Mouse (Mus musculus): Measurements from ENCODE around the gene Zfp93. TPM values are rescaled to one million over a fixed set of nuclear protein-coding genes. Genes with fewer than 3 reads are reported as not detected.
"Not testable (repeated sequence)": the region's sequence is repeated elsewhere in the genome, so short reads cannot be mapped to it uniquely, and the experiment has no call there.

The Zfp93 gene
- polyA plus RNA-seq, 1 experiment from 2014 or later, result 4.6 TPM

DNA sequence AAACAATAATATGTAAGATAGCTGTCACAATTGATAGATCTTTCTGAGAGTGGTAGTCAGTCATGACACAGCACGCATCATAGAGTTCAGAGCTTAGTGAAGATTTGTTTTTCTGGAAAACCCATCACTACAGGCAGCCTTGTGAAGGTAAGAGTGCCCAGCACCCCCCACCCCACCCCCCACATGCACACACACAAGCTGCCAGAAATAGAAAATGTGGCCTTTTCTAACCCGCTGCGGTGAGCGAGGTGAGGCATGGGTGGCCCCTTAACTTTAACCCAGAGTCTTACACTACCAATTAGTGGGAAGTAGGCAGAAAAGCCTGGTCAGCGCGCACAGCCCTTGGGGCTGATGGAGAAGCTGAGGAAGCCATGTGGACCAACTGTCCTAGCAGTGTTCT is 971 bp downstream of the Zfp93 start:
- Histone ChIP-seq H3K4me2 (no peak overlapping the region), H3K9me3 (no peaks in the 10 kb centered on the region), H3K9ac (no peak overlapping the region), H3K4me3 (no peak overlapping the region), H3K4me1 (peaks cover 8% of the 10 kb centered on the region), H3K36me3 (peaks cover 35% of the 10 kb centered on the region), H3K27ac (replicated peaks) (no peak overlapping the region), H3K27me3 (replicated peaks) (no peaks in the 10 kb centered on the region)
- ATAC-seq (ENCODE audit: extremely low read depth, insufficient number of reproducible peaks, low FRiP score, low TSS enrichment), result no peak
- WGBS, result 88% methylated on average over 6 of the region's 6 CpGs

DNA sequence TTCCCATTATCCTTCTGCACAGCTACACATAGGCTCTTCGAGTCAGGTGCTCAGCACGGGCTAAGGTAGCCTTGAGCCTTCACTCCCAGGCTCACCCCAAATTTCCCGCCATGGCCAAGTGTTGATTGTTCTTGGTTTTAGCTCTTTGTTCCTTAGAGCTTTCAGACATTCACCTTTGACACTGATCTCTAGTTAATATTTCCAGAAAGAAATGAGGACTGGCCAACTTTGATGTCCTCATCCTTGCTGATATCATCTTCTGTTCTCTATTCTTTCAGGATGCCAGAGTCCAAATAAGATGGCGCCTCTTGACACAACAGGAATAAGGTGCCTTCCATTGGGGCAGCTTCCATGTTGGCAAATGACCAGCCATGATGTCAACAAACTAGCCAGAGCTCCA is 4.2 kb downstream of the Zfp93 start:
- 85% methylated on average over 4 of the region's 4 CpGs for WGBS
- no peak overlapping the region for H3K4me3 ChIP-seq
- peaks cover 8% of the 10 kb centered on the region for H3K4me1 ChIP-seq
- H3K9ac ChIP-seq, result no peak overlapping the region
- H3K4me2 ChIP-seq, result no peak overlapping the region
- peaks cover 44% of the 10 kb centered on the region for H3K36me3 ChIP-seq
- no peaks in the 10 kb centered on the region for H3K27me3 ChIP-seq (replicated peaks)
- ATAC-seq (ENCODE audit: extremely low read depth, insufficient number of reproducible peaks, low FRiP score, low TSS enrichment), result no peak
- H3K27ac ChIP-seq (replicated peaks), result no peak overlapping the region
- H3K9me3 ChIP-seq, result no peaks in the 10 kb centered on the region

DNA sequence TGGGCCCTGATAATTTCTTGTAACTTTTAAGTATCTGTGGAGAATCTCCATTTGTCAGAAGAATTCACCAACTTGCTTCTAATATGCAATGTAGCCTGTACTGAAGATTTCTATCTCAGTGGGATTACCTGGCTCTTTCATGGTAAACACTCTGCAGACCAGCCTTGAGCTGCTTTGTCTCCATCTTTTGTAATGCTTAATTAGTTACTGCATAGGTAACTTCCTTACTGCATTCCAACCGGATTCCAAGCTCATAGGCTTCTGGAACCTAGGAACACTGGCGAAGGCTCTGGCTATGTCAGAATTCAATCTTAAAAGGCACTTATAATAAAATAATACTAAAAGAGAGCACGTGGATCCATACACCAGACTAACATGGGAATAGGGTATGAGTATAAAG is 8.6 kb downstream of the Zfp93 start:
- H3K27me3 ChIP-seq (replicated peaks); H3K4me2 ChIP-seq; ATAC-seq (ENCODE audit: extremely low read depth, insufficient number of reproducible peaks, low FRiP score, low TSS enrichment); H3K4me3 ChIP-seq; H3K27ac ChIP-seq (replicated peaks); H3K4me1 ChIP-seq; H3K9me3 ChIP-seq; H3K9ac ChIP-seq: not testable (repeated sequence)
- 76% methylated on average over 3 of the region's 3 CpGs for WGBS
- peaks cover 33% of the 10 kb centered on the region for H3K36me3 ChIP-seq

DNA sequence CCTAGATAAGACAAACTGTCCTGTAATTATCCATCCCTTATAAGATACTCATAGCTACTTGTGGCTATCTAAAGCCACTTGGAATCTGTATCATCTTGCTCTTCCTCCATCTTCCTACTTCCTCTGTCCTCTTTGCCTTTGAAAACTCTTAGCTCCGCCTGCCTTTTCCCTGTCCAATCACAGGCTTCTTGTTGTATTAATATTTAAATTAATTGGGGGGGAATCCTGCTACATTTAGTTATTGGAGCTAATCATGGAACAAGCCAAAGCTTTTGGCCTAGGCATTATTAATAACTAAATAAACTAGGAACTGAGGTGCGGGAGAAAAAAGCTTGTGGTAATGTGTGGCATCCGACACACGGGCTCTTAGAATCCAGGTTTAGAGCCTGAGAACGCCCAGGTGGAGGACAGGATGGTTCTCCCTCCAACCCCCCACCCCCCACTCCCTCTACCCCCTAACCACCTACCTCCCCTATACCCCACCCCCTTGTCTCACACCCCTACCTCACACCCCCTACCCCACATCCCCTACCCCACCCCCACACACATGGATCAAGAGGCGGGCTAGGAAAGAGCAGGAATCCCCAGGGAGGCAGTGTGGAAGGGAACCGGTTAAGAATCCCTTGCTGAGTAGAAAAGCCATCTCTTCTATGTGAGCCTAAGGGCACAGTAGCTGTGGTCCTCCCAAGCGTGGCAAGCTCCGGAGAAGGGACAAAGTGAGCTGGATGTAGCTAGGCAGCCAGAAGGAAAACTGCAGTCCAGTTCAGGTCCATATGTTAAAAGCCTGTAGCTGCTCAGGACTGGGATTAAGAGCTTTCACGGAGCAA is 10.0 kb downstream of the Zfp93 start:
- Histone ChIP-seq H3K4me3 (no peak overlapping the region), H3K9ac (no peak overlapping the region), H3K27ac (replicated peaks) (no peak overlapping the region), H3K9me3 (peaks cover 4% of the 10 kb centered on the region; the same call in 1 of the 2 replicates), H3K36me3 (peaks cover 18% of the 10 kb centered on the region), H3K4me1 (no peaks in the 10 kb centered on the region), H3K4me2 (no peak overlapping the region), H3K27me3 (replicated peaks) (no peaks in the 10 kb centered on the region)
- 41% methylated on average over 10 of the region's 10 CpGs for WGBS
- ATAC-seq (ENCODE audit: extremely low read depth, insufficient number of reproducible peaks, low FRiP score, low TSS enrichment), result no peak

DNA sequence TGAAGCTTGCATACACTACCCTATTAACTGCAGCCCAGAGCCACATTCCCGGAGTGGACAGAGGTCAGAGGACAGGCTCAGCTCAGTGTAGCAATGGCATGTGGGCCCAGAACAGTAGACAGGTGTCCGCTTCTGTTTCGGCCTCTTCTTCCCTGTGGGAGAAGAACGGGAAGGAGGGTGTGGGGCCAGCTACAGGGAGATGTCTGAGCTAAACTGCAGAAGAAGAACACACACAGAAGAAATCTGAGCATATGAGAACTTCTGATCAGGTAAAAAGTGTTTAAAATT is 10.6 kb downstream of the Zfp93 start:
- Histone ChIP-seq H3K4me1 (no peaks in the 10 kb centered on the region), H3K9me3 (peaks cover 4% of the 10 kb centered on the region; the same call in 1 of the 2 replicates), H3K4me3 (no peak overlapping the region), H3K4me2 (no peak overlapping the region), H3K9ac (no peak overlapping the region), H3K27ac (replicated peaks) (no peak overlapping the region), H3K36me3 (peaks cover 13% of the 10 kb centered on the region), H3K27me3 (replicated peaks) (no peaks in the 10 kb centered on the region)
- 47% methylated on average over 4 of the region's 4 CpGs for WGBS
- no peak for ATAC-seq (ENCODE audit: extremely low read depth, insufficient number of reproducible peaks, low FRiP score, low TSS enrichment)

DNA sequence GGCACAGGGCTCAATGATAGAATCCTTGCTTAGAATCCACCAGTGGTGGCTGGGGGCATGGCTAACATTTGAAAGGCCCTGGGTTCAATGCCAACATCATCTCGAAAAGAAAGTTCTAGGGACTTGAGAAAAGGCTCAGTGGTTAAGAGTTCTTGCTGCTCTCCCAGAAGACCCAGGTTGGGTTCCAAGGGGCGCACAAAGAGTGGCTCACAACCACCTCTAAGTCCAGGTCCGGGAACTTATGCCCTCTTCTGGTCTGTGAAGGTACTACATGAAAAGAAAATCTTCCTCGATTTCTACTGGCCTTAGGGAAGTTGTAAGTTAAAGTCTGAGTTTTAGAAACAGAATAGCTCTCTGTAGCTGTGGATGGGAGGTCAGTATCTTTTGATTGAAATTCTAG is 15.9 kb downstream of the Zfp93 start:
- Histone ChIP-seq H3K27me3 (replicated peaks) (no peaks in the 10 kb centered on the region), H3K4me3 (no peak overlapping the region), H3K27ac (replicated peaks) (no peak overlapping the region), H3K9me3 (peaks cover 4% of the 10 kb centered on the region; the same call in 1 of the 2 replicates), H3K9ac (no peak overlapping the region), H3K4me2 (no peak overlapping the region), H3K36me3 (peaks cover 27% of the 10 kb centered on the region), H3K4me1 (no peaks in the 10 kb centered on the region)
- WGBS, result 43% methylated on average over 4 of the region's 4 CpGs
- no peak for ATAC-seq (ENCODE audit: extremely low read depth, insufficient number of reproducible peaks, low FRiP score, low TSS enrichment)

DNA sequence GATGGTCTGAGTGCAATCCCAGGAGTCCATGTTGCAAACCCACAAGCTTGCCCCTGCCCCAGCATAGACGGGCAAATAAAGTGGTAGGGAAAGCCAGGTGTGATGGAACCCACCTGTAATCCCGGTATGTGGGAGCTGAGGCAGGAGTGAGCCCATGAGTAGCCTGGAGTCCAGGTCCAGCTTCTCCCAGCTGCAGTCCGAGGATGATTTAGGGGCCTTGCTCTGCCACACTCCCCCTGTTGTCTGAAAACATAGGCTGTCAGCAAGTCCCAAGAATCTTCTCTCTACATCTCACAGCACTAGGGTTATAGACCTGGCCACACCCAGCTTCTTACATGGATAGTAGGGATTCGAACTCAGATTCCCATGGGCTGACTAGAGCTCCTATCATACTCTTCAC is 16.7 kb downstream of the Zfp93 start:
- ATAC-seq (ENCODE audit: extremely low read depth, insufficient number of reproducible peaks, low FRiP score, low TSS enrichment), result no peak
- H3K9ac ChIP-seq, result no peak overlapping the region
- H3K27ac ChIP-seq (replicated peaks), result no peak overlapping the region
- no peaks in the 10 kb centered on the region for H3K27me3 ChIP-seq (replicated peaks)
- no peak overlapping the region for H3K4me2 ChIP-seq
- peaks cover 4% of the 10 kb centered on the region; the same call in 1 of the 2 replicates for H3K9me3 ChIP-seq
- H3K4me3 ChIP-seq, result no peak overlapping the region
- 70% methylated on average over 4 of the region's 4 CpGs for WGBS
- H3K36me3 ChIP-seq, result peaks cover 36% of the 10 kb centered on the region
- no peaks in the 10 kb centered on the region for H3K4me1 ChIP-seq

DNA sequence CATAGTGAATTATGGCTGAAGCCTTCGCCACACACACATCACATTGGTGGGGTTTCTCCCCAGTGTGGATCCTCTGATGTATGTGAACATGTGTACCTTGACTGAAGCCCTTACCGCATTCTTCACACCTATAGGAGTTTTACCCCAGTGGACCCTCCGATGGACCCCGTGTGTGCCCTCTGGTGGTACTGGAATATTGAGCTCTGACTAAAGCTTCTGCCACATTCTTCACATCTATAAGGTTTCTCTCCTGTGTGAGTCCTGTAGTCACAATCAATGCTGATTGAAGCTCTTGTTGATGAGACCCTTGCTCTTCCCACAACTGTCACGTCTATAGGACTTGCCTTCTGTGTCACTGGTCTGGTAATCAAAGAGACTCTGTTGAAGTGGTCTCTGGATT is 17.4 kb downstream of the Zfp93 start:
- 77% methylated on average over 5 of the region's 5 CpGs for WGBS
- no peak overlapping the region for H3K4me2 ChIP-seq
- peaks cover 4% of the 10 kb centered on the region; the same call in 1 of the 2 replicates for H3K9me3 ChIP-seq
- no peak overlapping the region for H3K27ac ChIP-seq (replicated peaks)
- no peak for ATAC-seq (ENCODE audit: extremely low read depth, insufficient number of reproducible peaks, low FRiP score, low TSS enrichment)
- H3K36me3 ChIP-seq, result peaks cover 43% of the 10 kb centered on the region
- H3K9ac ChIP-seq, result no peak overlapping the region
- H3K27me3 ChIP-seq (replicated peaks), result no peaks in the 10 kb centered on the region
- H3K4me1 ChIP-seq, result no peaks in the 10 kb centered on the region
- H3K4me3 ChIP-seq, result no peak overlapping the region

DNA sequence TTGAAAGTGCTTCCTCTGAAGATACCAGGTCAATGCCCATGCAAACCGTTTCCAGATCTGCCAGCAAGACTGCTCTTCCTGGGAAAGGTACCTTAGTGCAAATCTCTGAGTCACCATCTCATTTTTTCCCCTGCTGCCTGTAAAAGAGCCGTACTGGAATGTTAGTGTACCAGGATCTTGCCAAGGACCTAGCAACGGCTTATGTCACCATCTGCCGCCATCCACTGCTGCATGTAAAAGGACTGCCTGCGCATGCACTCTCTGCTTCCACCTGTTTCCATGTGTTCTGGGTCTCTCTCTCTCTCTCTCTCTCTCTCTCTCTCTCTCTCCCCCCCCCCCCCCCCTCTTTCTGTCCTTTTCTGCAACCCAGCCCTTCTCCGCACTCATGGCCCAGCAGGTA is 18.3 kb downstream of the Zfp93 start:
- ATAC-seq (ENCODE audit: extremely low read depth, insufficient number of reproducible peaks, low FRiP score, low TSS enrichment), result no peak
- Histone ChIP-seq H3K4me1 (no peaks in the 10 kb centered on the region), H3K9me3 (peaks cover 4% of the 10 kb centered on the region; the same call in 1 of the 2 replicates), H3K36me3 (peaks cover 52% of the 10 kb centered on the region), H3K9ac (no peak overlapping the region), H3K27ac (replicated peaks) (no peak overlapping the region), H3K27me3 (replicated peaks) (no peaks in the 10 kb centered on the region), H3K4me2 (no peak overlapping the region), H3K4me3 (no peak overlapping the region)
- WGBS, result 84% methylated on average over 6 of the region's 6 CpGs

DNA sequence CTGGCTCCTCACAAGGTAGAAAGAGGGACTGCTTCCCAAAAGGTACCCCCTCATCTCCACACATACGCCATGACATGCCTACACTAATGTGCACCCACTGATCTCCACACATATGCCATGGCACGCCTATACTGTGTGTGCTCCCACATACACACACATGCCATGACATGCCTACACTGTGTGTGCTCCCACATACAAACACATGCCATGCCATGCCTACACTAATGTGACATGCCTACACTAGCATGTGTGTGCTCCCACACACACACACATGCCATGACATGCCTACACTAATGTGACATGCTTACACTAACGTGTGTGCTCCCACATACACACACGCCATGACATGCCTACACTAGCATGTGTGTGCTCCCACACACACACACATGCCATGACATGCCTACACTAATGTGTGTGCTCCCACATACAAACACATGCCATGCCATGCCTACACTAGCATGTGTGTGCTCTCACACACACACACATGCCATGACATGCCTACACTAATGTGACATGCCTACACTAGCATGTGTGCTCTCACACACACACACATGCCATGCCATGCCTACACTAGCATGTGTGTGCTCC is 20.0 kb downstream of the Zfp93 start:
- Histone ChIP-seq H3K4me3 (no peak overlapping the region), H3K27ac (replicated peaks) (no peak overlapping the region), H3K9ac (no peak overlapping the region), H3K4me2 (no peak overlapping the region), H3K4me1 (no peaks in the 10 kb centered on the region), H3K27me3 (replicated peaks) (no peaks in the 10 kb centered on the region), H3K36me3 (peaks cover 68% of the 10 kb centered on the region), H3K9me3 (no peaks in the 10 kb centered on the region)
- WGBS, result 87% methylated on average over 4 of the region's 4 CpGs
- no peak for ATAC-seq (ENCODE audit: extremely low read depth, insufficient number of reproducible peaks, low FRiP score, low TSS enrichment)

DNA sequence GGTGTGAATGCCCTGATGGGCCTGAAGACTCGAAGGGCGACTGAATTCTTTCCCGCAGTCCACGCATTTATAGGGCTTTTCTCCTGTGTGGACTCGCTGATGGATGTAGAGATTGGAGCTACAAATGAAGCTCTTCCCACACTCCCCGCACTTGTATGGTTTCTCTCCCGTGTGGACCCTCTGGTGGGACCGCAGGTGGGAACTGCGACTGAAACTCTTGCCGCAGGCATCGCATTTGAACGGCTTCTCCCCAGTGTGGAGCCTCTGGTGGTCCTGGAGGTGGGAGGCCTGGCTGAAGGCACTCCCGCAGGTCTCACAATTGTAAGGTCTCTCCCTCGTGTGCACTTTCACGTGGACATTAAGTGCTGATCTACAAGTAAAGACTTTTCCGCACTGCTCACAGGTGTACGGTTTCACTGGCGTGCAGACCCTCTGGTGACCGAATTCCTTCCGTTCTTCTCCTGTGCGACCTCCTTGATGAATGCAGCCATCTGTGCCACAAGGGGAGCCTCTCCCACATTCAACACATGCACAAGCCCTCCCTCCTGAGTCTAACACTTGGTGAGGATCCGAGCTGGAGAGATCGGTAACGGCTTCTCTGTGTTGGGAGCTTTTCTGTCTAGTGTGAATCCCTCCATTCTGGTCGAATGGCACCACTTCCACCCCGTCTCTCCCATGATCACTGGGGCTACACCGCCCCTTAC is 21.3 kb downstream of the Zfp93 start:
- no peak for ATAC-seq (ENCODE audit: extremely low read depth, insufficient number of reproducible peaks, low FRiP score, low TSS enrichment)
- no peak overlapping the region for H3K4me2 ChIP-seq
- no peaks in the 10 kb centered on the region for H3K9me3 ChIP-seq
- H3K27me3 ChIP-seq (replicated peaks), result no peaks in the 10 kb centered on the region
- H3K9ac ChIP-seq, result no peak overlapping the region
- 79% methylated on average over 27 of the region's 27 CpGs for WGBS
- H3K4me3 ChIP-seq, result no peak overlapping the region
- no peaks in the 10 kb centered on the region for H3K4me1 ChIP-seq
- H3K36me3 ChIP-seq, result peaks cover 82% of the 10 kb centered on the region
- H3K27ac ChIP-seq (replicated peaks), result no peak overlapping the region

All from heart, embryonic 13.5 days (tissue).